Mouse (Mus musculus) intestine, embryonic 15.5 days (tissue): ENCODE measurements around the gene Slc1a1. TPM values are rescaled to one million over a fixed set of nuclear protein-coding genes. Genes with fewer than 3 reads are reported as not detected.

Experiments used
- ATAC-seq: fragments of 200-750 bp; cut with Nextera tagmentation; 2 replicates; pipeline ENCODE4 v1.8.0; 2017; ENCODE audit warnings: moderate TSS enrichment, moderate library complexity
- H3K27ac ChIP-seq: fragments of 300-500 bp; sonication (generic); 2 replicates; pipeline ENCODE4 v1.5.1; 2015; ENCODE audit warnings: mild to moderate bottlenecking, inconsistent platforms
- H3K27me3 ChIP-seq: fragments of 300-500 bp; sonication (generic); replicated peaks from 2 replicates; pipeline ENCODE4 v1.6.1; 2015; ENCODE audit warnings: inconsistent platforms
- H3K36me3 ChIP-seq: fragments of 300-500 bp; sonication (generic); 2 replicates; pipeline ENCODE4 v1.6.1; 2015; ENCODE audit warnings: inconsistent platforms
- H3K4me1 ChIP-seq: fragments of 300-500 bp; sonication (generic); replicated peaks from 2 replicates; pipeline ENCODE4 v1.6.1; 2015; ENCODE audit warnings: inconsistent platforms
- H3K4me2 ChIP-seq: fragments of 300-500 bp; sonication (generic); replicated peaks from 2 replicates; pipeline ENCODE4 v1.6.1; 2015; ENCODE audit warnings: mild to moderate bottlenecking, inconsistent platforms
- H3K4me3 ChIP-seq: fragments of 300-500 bp; sonication (generic); replicated peaks from 2 replicates; pipeline ENCODE4 v1.5.1; 2015; ENCODE audit warnings: inconsistent platforms
- H3K9ac ChIP-seq: fragments of 300-500 bp; sonication (generic); 2 replicates; pipeline ENCODE4 v1.6.1; 2015; ENCODE audit warnings: inconsistent platforms
- H3K9me3 ChIP-seq: fragments of 300-500 bp; sonication (generic); 2 replicates; pipeline ENCODE4 v1.6.1; 2016; ENCODE audit warnings: inconsistent platforms
- WGBS: fragments of 180-500 bp; shearing (Covaris S2); methylation state at CpG from one replicate; pipeline ENCODE4 v1.1.7; 2015; 5-methylcytosine and 5-hydroxymethylcytosine counted together
- polyA plus RNA-seq: library from polyadenylated mRNA; unstranded; fragments of >200 nt; fragmentation: Nextera tagmentation; extraction: Ambion mirVana; gene quantifications from 2 replicates; pipeline ENCODE4 v1.2.1, GENCODE M21; 2015

Gene Slc1a1
- polyA plus RNA-seq, 1 experiment from 2014 or later: 0.97 TPM

GRCm38 (mm10) chr19:28934897-28935296 is 100.0 kb downstream of the Slc1a1 start:
- Histone ChIP-seq H3K9ac (no peak overlapping the region), H3K4me2 (no peak overlapping the region), H3K36me3 (no peaks in the 10 kb centered on the region), H3K4me1 (no peaks in the 10 kb centered on the region), H3K9me3 (no peaks in the 10 kb centered on the region), H3K27me3 (no peaks in the 10 kb centered on the region), H3K27ac (no peak overlapping the region), H3K4me3 (no peak overlapping the region)
- WGBS: 85% methylated on average over 3 of the region's 3 CpGs
- no peak for ATAC-seq

GRCm38 (mm10) chr19:28940135-28940874 is 105.5 kb downstream of the Slc1a1 start:
- Histone ChIP-seq H3K4me3 (no peak overlapping the region), H3K27ac (no peak overlapping the region), H3K4me2 (no peak overlapping the region), H3K4me1 (no peaks in the 10 kb centered on the region), H3K27me3 (no peaks in the 10 kb centered on the region), H3K9ac (no peak overlapping the region), H3K9me3 (no peaks in the 10 kb centered on the region), H3K36me3 (no peaks in the 10 kb centered on the region)
- WGBS: 72% methylated on average over 9 of the region's 9 CpGs
- no peak for ATAC-seq

- H3K27me3 ChIP-seq: no peaks in the 10 kb centered on the region
- no peak for ATAC-seq
- no peak overlapping the region for H3K4me3 ChIP-seq
- no peaks in the 10 kb centered on the region for H3K36me3 ChIP-seq
- no peaks in the 10 kb centered on the region for H3K4me1 ChIP-seq
- H3K9me3 ChIP-seq: no peaks in the 10 kb centered on the region
- 61% methylated on average over 4 of the region's 4 CpGs for WGBS
- H3K4me2 ChIP-seq: no peak overlapping the region
- H3K27ac ChIP-seq: no peak overlapping the region
- H3K9ac ChIP-seq: no peak overlapping the region
Measured at GRCm38 (mm10) chr19:28941271-28941670, 106.4 kb downstream of the Slc1a1 start.

GRCm38 (mm10) chr19:28946782-28947181 is 111.9 kb downstream of the Slc1a1 start:
- Histone ChIP-seq H3K4me2 (no peak overlapping the region), H3K27me3 (no peaks in the 10 kb centered on the region), H3K4me3 (no peak overlapping the region), H3K9ac (no peak overlapping the region), H3K4me1 (no peaks in the 10 kb centered on the region), H3K9me3 (no peaks in the 10 kb centered on the region), H3K27ac (no peak overlapping the region), H3K36me3 (no peaks in the 10 kb centered on the region)
- ATAC-seq: no peak
- 32% methylated on average over 4 of the region's 4 CpGs for WGBS

- WGBS: 34% methylated on average over 2 of the region's 2 CpGs
- no peak overlapping the region for H3K9ac ChIP-seq
- H3K27ac ChIP-seq: no peak overlapping the region
- no peaks in the 10 kb centered on the region for H3K36me3 ChIP-seq
- no peak overlapping the region for H3K4me3 ChIP-seq
- ATAC-seq: no peak
- H3K4me2 ChIP-seq: no peak overlapping the region
- H3K9me3 ChIP-seq: no peaks in the 10 kb centered on the region
- no peaks in the 10 kb centered on the region for H3K27me3 ChIP-seq
- H3K4me1 ChIP-seq: no peaks in the 10 kb centered on the region
Measured at GRCm38 (mm10) chr19:28947311-28947710, 112.5 kb downstream of the Slc1a1 start.

GRCm38 (mm10) chr19:28951251-28951650 is 116.4 kb downstream of the Slc1a1 start:
- no peak for ATAC-seq
- Histone ChIP-seq H3K4me3 (no peak overlapping the region), H3K27me3 (no peaks in the 10 kb centered on the region), H3K27ac (no peak overlapping the region), H3K4me2 (no peak overlapping the region), H3K9me3 (no peaks in the 10 kb centered on the region), H3K9ac (no peak overlapping the region), H3K36me3 (no peaks in the 10 kb centered on the region), H3K4me1 (no peaks in the 10 kb centered on the region)
- WGBS: 77% methylated on average over 5 of the region's 5 CpGs

GRCm38 (mm10) chr19:28963113-28963512 is 128.3 kb downstream of the Slc1a1 start:
- Histone ChIP-seq H3K4me3 (no peak overlapping the region), H3K9ac (no peak overlapping the region), H3K9me3 (no peaks in the 10 kb centered on the region), H3K27me3 (no peaks in the 10 kb centered on the region), H3K36me3 (no peaks in the 10 kb centered on the region), H3K27ac (no peak overlapping the region), H3K4me2 (peak overlapping the region; percentile 89), H3K4me1 (0 out of 2 replicates have a peak, but pooled peaks cover 10% of the 10 kb centered on the region)
- 53% methylated on average over 3 of the region's 3 CpGs for WGBS
- ATAC-seq: no peak

GRCm38 (mm10) chr19:28963513-28963841 is 128.6 kb downstream of the Slc1a1 start:
- Histone ChIP-seq H3K27ac (0 out of 2 replicates have a peak overlapping the region, but pooled peaks have one; percentile 77), H3K4me1 (0 out of 2 replicates have a peak, but pooled peaks cover 10% of the 10 kb centered on the region), H3K27me3 (no peaks in the 10 kb centered on the region), H3K36me3 (no peaks in the 10 kb centered on the region), H3K4me2 (peak overlapping the region; percentile 89), H3K4me3 (peak overlapping the region; percentile 85), H3K9ac (peak overlapping the region; percentile 77; the same call in 1 of the 2 replicates), H3K9me3 (no peaks in the 10 kb centered on the region)
- ATAC-seq: peak; percentile 16; the same call in 1 of the 2 replicates
- 2% methylated on average over 4 of the region's 4 CpGs for WGBS

Other genes with a start within 250 kb of the Slc1a1 start
- 1.3 and 1.5 TPM in 2 replicates for gene Glis3, start 155.0 kb upstream of the Slc1a1 start, polyA plus RNA-seq
- gene Plpp6, start 128.9 kb downstream of the Slc1a1 start, polyA plus RNA-seq: 12.3 and 12.6 TPM in 2 replicates
- gene 4430402I18Rik, start 132.8 kb downstream of the Slc1a1 start, polyA plus RNA-seq: 1.1 and 1.2 TPM in 2 replicates
- gene Cdc37l1, start 155.3 kb downstream of the Slc1a1 start, polyA plus RNA-seq: 29.7 and 29.9 TPM in 2 replicates
- 98.6 and 101 TPM in 2 replicates for gene Ak3, start 212.9 kb downstream of the Slc1a1 start, polyA plus RNA-seq